Mouse (Mus musculus) embryonic facial prominence, embryonic 12.5 days (tissue): ENCODE measurements around the gene Gdf15. TPM values are rescaled to one million over a fixed set of nuclear protein-coding genes. Genes with fewer than 3 reads are reported as not detected.
A peak's percentile ranks its signal among the peaks of the same experiment; 100 is the strongest.
"Not testable (repeated sequence)": the region's sequence is repeated elsewhere in the genome, so short reads cannot be mapped to it uniquely, and the experiment has no call there.

Source experiments
- ATAC-seq: fragments of 200-750 bp; cut with Nextera tagmentation; 2 replicates; pipeline ENCODE4 v1.8.0; 2017; ENCODE audit not compliant: insufficient number of reproducible peaks, insufficient read depth, low FRiP score, low TSS enrichment
- H3K27ac ChIP-seq: fragments of 300-500 bp; sonication (generic); 2 replicates; pipeline ENCODE4 v1.5.1; 2016; ENCODE audit warnings: mild to moderate bottlenecking
- H3K27me3 ChIP-seq: fragments of 300-500 bp; sonication (generic); 2 replicates; pipeline ENCODE4 v1.6.1; 2016; ENCODE audit warnings: mild to moderate bottlenecking, moderate library complexity
- H3K36me3 ChIP-seq: fragments of 300-500 bp; sonication (generic); 2 replicates; pipeline ENCODE4 v1.6.1; 2016; ENCODE audit warnings: mild to moderate bottlenecking
- H3K4me1 ChIP-seq: fragments of 300-500 bp; sonication (generic); 2 replicates; pipeline ENCODE4 v1.6.1; 2016
- H3K4me2 ChIP-seq: fragments of 300-500 bp; sonication (generic); replicated peaks from 2 replicates; pipeline ENCODE4 v1.6.1; 2016; ENCODE audit warnings: mild to moderate bottlenecking, moderate library complexity
- H3K4me3 ChIP-seq: fragments of 300-500 bp; sonication (generic); 2 replicates; pipeline ENCODE4 v1.5.1; 2016; ENCODE audit warnings: mild to moderate bottlenecking
- H3K9ac ChIP-seq: fragments of 300-500 bp; sonication (generic); 2 replicates; pipeline ENCODE4 v1.6.1; 2016; ENCODE audit warnings: mild to moderate bottlenecking, moderate library complexity
- H3K9me3 ChIP-seq: fragments of 300-500 bp; sonication (generic); 2 replicates; pipeline ENCODE4 v1.6.1; 2016; ENCODE audit warnings: mild to moderate bottlenecking, moderate library complexity
- WGBS: fragments of 180-500 bp; shearing (Covaris S2); methylation state at CpG from one replicate; pipeline ENCODE4 v1.1.7; 2016; 5-methylcytosine and 5-hydroxymethylcytosine counted together
- polyA plus RNA-seq: library from polyadenylated mRNA; unstranded; fragments of >200 nt; fragmentation: Nextera tagmentation; extraction: Ambion mirVana; gene quantifications from 2 replicates; pipeline ENCODE4 v1.2.1, GENCODE M21; 2016

Gdf15 gene
- polyA plus RNA-seq, 1 experiment from 2014 or later = not detected

DNA sequence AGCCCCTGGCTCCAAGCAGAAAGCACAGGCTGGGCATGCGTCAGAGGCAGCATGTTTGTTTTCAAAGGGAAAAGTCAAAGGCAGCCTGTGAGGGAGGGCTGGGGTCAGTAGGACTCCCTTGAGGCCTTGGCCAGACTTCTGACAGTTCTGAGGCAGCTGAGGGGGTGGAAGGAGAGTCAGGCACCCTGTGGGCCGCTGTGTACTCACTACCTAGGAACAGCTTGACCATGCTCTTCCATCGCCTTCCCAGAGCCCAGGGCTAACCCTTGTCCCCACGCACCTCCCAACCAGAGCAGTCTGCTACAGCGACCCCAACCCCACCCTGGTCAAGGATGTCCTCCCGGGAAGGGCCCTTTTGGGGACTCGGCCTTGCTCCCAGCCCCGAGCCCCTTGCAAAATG lies 39.1 kb downstream of the Gdf15 start:
- ATAC-seq = no peak
- Histone ChIP-seq H3K27me3 (no peaks in the 10 kb centered on the region), H3K36me3 (peaks cover 46% of the 10 kb centered on the region), H3K4me3 (peak overlapping the region; percentile 68), H3K9me3 (no peaks in the 10 kb centered on the region), H3K4me2 (peak overlapping the region; percentile 91), H3K4me1 (peaks cover 37% of the 10 kb centered on the region), H3K9ac (peak overlapping the region; percentile 49), H3K27ac (peak overlapping the region; percentile 88)
- 38% methylated on average over 8 of the region's 8 CpGs for WGBS

GRCm38 (mm10) chr8:70591569-70591968 lies 40.7 kb downstream of the Gdf15 start:
- Histone ChIP-seq H3K27me3 (no peaks in the 10 kb centered on the region), H3K9ac (peak overlapping the region; percentile 11; the same call in 1 of the 2 replicates), H3K9me3 (no peaks in the 10 kb centered on the region), H3K27ac (no peak overlapping the region), H3K36me3 (peaks cover 54% of the 10 kb centered on the region), H3K4me2 (no peak overlapping the region), H3K4me1 (peaks cover 21% of the 10 kb centered on the region), H3K4me3 (no peak overlapping the region)
- ATAC-seq = no peak
- 86% methylated on average over 12 of the region's 12 CpGs for WGBS

DNA sequence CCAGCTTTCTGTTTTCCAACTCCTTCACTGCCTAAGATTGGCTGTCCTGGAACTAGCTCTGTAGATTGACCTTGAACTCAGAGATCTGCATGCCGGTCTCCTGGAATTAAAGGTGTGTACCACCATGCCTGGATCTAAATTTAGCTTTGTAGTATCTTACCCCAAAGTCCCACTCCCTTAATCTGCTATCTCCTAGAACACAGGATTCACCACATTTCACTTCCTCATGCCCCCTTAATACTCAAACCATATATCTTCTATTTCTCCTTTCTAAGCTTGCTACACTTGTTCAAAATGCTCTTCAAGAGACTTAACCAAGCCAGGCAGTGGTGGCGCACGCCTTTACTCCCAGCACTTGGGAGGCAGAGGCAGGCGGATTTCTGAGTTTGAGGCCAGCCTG lies 44.3 kb downstream of the Gdf15 start:
- H3K27ac ChIP-seq, H3K27me3 ChIP-seq, H3K4me1 ChIP-seq, H3K4me2 ChIP-seq, ATAC-seq, H3K9ac ChIP-seq, H3K4me3 ChIP-seq, H3K9me3 ChIP-seq: not testable (repeated sequence)
- 91% methylated on average over 4 of the region's 4 CpGs for WGBS
- peaks cover 76% of the 10 kb centered on the region for H3K36me3 ChIP-seq

DNA sequence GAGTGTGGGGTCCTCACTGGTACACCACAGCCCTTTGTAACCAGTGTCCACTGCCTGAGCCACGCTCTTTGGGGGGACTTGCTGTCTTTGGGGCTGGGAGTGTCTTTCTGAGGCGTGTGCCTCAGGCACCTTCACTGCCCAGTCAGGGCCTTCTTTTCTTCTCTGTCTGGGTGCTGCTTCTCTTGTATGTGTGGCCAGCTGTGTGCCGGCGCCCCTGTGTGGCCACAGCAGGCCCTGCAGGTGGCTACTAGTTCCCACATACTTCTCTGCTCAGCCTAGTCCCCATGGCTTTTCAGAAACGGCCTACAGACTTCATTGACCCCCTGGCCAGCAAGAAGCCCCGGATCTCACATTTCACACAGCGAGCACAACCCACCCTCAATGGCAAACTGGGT lies 47.0 kb downstream of the Gdf15 start:
- no peak overlapping the region for H3K27ac ChIP-seq
- H3K4me1 ChIP-seq = no peaks in the 10 kb centered on the region
- 30% methylated on average over 7 of the region's 7 CpGs for WGBS
- no peak overlapping the region for H3K4me2 ChIP-seq
- H3K36me3 ChIP-seq = peaks cover 86% of the 10 kb centered on the region
- no peaks in the 10 kb centered on the region for H3K9me3 ChIP-seq
- no peak for ATAC-seq
- H3K4me3 ChIP-seq = no peak overlapping the region
- H3K27me3 ChIP-seq = no peaks in the 10 kb centered on the region
- H3K9ac ChIP-seq = no peak overlapping the region

- Histone ChIP-seq H3K27me3 (no peaks in the 10 kb centered on the region), H3K27ac (no peak overlapping the region), H3K36me3 (peaks cover 86% of the 10 kb centered on the region), H3K9ac (no peak overlapping the region), H3K4me1 (no peaks in the 10 kb centered on the region), H3K4me3 (no peak overlapping the region), H3K4me2 (no peak overlapping the region), H3K9me3 (no peaks in the 10 kb centered on the region)
- 85% methylated on average over 9 of the region's 9 CpGs for WGBS
- ATAC-seq = no peak
Measured at GRCm38 (mm10) chr8:70584606-70585257, 47.5 kb downstream of the Gdf15 start.

DNA sequence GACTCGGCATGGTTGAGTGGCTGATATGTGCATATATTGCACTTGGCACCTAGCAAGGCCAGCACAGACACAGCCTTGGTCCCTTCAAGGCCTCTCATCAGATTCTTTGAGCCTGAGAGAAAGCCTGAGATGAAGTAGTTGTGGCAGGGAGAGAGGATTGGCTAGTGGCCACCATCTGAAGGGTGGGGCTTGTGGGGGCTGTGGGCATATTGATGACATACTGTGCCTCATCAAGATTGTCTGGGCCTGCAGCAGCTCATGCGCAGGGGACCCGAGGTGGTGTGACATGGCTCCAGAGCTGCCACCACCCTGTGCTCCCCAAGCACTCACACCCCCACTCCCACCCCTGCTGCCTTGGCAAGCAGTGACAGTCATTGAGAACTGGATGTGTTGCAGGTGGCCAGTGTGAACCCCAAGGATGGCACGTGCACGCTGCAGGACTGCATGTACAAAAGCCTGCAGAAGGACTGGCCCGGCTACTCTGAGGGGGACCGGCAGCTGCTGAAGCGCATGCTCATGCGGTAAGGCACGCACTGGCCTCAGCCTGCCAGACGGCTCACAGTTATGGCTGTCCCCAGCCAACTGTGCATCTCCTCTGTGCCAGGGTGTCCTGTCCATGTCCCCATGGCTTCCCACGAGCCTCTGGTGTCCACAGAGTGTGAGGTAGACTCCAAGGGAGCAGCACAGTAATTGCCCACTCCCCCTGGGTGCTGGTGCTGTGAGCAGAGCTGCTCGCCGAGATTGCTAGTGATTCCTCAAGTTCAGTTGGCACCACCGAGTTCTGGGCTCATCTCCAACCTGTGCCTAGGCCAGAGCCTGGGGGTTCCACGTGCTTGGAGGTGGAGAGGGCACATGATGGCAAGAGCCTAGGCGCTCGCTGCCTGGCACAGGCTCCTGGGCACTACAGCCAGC lies 48.5 kb downstream of the Gdf15 start:
- Histone ChIP-seq H3K27me3 (no peaks in the 10 kb centered on the region), H3K9me3 (no peaks in the 10 kb centered on the region), H3K36me3 (peaks cover 84% of the 10 kb centered on the region), H3K9ac (no peak overlapping the region), H3K4me2 (no peak overlapping the region), H3K4me3 (no peak overlapping the region), H3K4me1 (no peaks in the 10 kb centered on the region), H3K27ac (no peak overlapping the region)
- ATAC-seq = no peak
- 92% methylated on average over 18 of the region's 18 CpGs for WGBS

Other genes starting within 250 kb of the Gdf15 start
- gene Crtc1, start 192.9 kb downstream of the Gdf15 start, polyA plus RNA-seq = 22.1 and 24.1 TPM in 2 replicates
- 27.7 and 29.6 TPM in 2 replicates for gene Klhl26, start 155.5 kb downstream of the Gdf15 start, polyA plus RNA-seq
- gene Tmem59l, start 145.1 kb downstream of the Gdf15 start, polyA plus RNA-seq = 27.1 and 29.6 TPM in 2 replicates
- gene Crlf1, start 139.3 kb downstream of the Gdf15 start, polyA plus RNA-seq = 70.1 and 74.4 TPM in 2 replicates
- gene Rex1bd, start 125.7 kb downstream of the Gdf15 start, polyA plus RNA-seq = 145 and 146 TPM in 2 replicates
- 863 and 916 TPM in 2 replicates for gene Uba52, start 121.7 kb downstream of the Gdf15 start, polyA plus RNA-seq
- gene Fkbp8, start 104.7 kb downstream of the Gdf15 start, polyA plus RNA-seq = 306 and 327 TPM in 2 replicates
- gene Kxd1, start 104.5 kb downstream of the Gdf15 start, polyA plus RNA-seq = 53.0 and 54.7 TPM in 2 replicates
- 19.1 TPM in 2 replicates for gene Ell, start 93.0 kb downstream of the Gdf15 start, polyA plus RNA-seq
- 185 and 195 TPM in 2 replicates for gene Isyna1, start 38.1 kb downstream of the Gdf15 start, polyA plus RNA-seq
- 134 and 142 TPM in 2 replicates for gene Ssbp4, start 23.6 kb downstream of the Gdf15 start, polyA plus RNA-seq
- gene Lrrc25, start 16.3 kb downstream of the Gdf15 start, polyA plus RNA-seq = 1.1 and 1.2 TPM in 2 replicates
- 59.5 and 70.4 TPM in 2 replicates for gene Pgpep1, start 27.9 kb upstream of the Gdf15 start, polyA plus RNA-seq
- 303 and 326 TPM in 2 replicates for gene Lsm4, start 40.8 kb upstream of the Gdf15 start, polyA plus RNA-seq
- 142 and 150 TPM in 2 replicates for gene Jund, start 66.5 kb upstream of the Gdf15 start, polyA plus RNA-seq
- gene Iqcn, start 71.0 kb upstream of the Gdf15 start, polyA plus RNA-seq = not detected in 2 replicates
- gene Gm3336, start 86.1 kb upstream of the Gdf15 start, polyA plus RNA-seq = not detected in 2 replicates
- 0.17 and 0.29 TPM in 2 replicates for gene Pde4c, start 91.3 kb upstream of the Gdf15 start, polyA plus RNA-seq
- gene Rab3a, start 122.2 kb upstream of the Gdf15 start, polyA plus RNA-seq = 27.0 and 27.6 TPM in 2 replicates
- 32.7 and 35.7 TPM in 2 replicates for gene Mpv17l2, start 128.5 kb upstream of the Gdf15 start, polyA plus RNA-seq
- 76.8 and 78.0 TPM in 2 replicates for gene Pik3r2, start 144.3 kb upstream of the Gdf15 start, polyA plus RNA-seq
- gene Mast3, start 172.6 kb upstream of the Gdf15 start, polyA plus RNA-seq = 13.7 and 13.9 TPM in 2 replicates
- 0.13 TPM in 1 of 2 replicates, not detected in the other for gene Il12rb1, start 176.0 kb upstream of the Gdf15 start, polyA plus RNA-seq
- 6.9 and 7.5 TPM in 2 replicates for gene Arrdc2, start 207.3 kb upstream of the Gdf15 start, polyA plus RNA-seq
- gene Kcnn1, start 230.8 kb upstream of the Gdf15 start, polyA plus RNA-seq = 6.7 and 7.0 TPM in 2 replicates
- 123 and 126 TPM in 2 replicates for gene Ccdc124, start 241.5 kb upstream of the Gdf15 start, polyA plus RNA-seq